Mouse (Mus musculus) thymus, adult 2 months (tissue): ENCODE measurements at regions not wholly inside any gene's neighbourhood (a gene's known extent, or its start where the extent isn't known, plus 50 kb on each side); places are given as distances from the start of the nearest gene placed in this dataset.

Experiments
- DNase-seq: peaks from one replicate; pipeline ENCODE4 v3.0.0; 2021
- H3K27ac ChIP-seq: fragments of 200-500 bp; 2 replicates; pipeline ENCODE4 v1.5.1; 2012; ENCODE audit warnings: low read length, control low read depth; ENCODE audit not compliant: control insufficient read depth, insufficient read depth
- H3K27me3 ChIP-seq: fragments of 200-500 bp; 2 replicates; pipeline ENCODE4 v1.6.1; 2012; ENCODE audit warnings: mild to moderate bottlenecking, low read length, moderate library complexity, mixed read lengths; ENCODE audit not compliant: control insufficient read depth, insufficient read depth
- H3K36me3 ChIP-seq: fragments of 200-500 bp; 2 replicates; pipeline ENCODE4 v1.6.1; 2012; ENCODE audit warnings: mild to moderate bottlenecking, low read length, moderate library complexity; ENCODE audit not compliant: control insufficient read depth, insufficient read depth
- H3K4me1 ChIP-seq: fragments of 200-500 bp; replicated peaks from 2 replicates; pipeline ENCODE4 v1.6.1; 2012; ENCODE audit warnings: low read length; ENCODE audit not compliant: control insufficient read depth, insufficient read depth
- H3K4me3 ChIP-seq: fragments of 200-500 bp; 2 replicates; pipeline ENCODE4 v1.5.1; 2012; ENCODE audit warnings: mild to moderate bottlenecking, low read length, control low read depth, moderate library complexity; ENCODE audit not compliant: control insufficient read depth, insufficient read depth
- CTCF ChIP-seq: fragments of 200-500 bp; IDR thresholded peaks from 2 replicates; pipeline ENCODE4 v1.5.1; 2012; ENCODE audit warnings: mild to moderate bottlenecking, control low read depth, low read length, moderate library complexity, borderline replicate concordance; ENCODE audit not compliant: control insufficient read depth, poor library complexity, insufficient read depth; ENCODE audit errors: extremely low read depth
- POLR2A ChIP-seq: fragments of 200-500 bp; IDR thresholded peaks from 2 replicates; pipeline ENCODE4 v1.6.1; 2012; ENCODE audit warnings: mild to moderate bottlenecking, low read length, control low read depth, moderate library complexity; ENCODE audit not compliant: control insufficient read depth, poor library complexity, insufficient read depth; ENCODE audit errors: extremely low read depth
- WGBS: fragments of 180-500 bp; shearing (Covaris S2); methylation state at CpG from one replicate; pipeline ENCODE4 v1.1.7; 2018; 5-methylcytosine and 5-hydroxymethylcytosine counted together

DNA sequence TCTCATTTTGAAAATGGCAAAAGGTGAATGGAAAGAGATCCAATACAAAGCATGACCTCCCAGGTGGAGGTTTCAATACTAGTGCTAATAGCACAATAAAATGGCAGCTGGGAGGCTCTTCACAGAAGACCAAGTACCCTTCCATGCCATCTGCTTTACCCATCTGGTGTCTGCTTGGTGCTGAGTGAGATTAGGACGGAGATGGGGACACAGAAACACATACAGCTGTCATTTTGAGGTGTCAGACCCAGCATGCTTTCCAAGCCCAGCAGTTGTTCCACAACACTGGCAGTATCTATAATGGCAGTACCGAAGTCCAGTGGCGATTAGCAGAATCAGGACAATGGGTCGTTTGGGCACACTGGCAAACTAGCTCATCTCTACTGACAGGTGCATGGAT is 118.9 kb upstream of the 1700064H15Rik start:
- Histone ChIP-seq H3K4me3 (no peak overlapping the region), H3K27ac (no peak overlapping the region), H3K36me3 (no peaks in the 10 kb centered on the region), H3K4me1 (no peaks in the 10 kb centered on the region), H3K27me3 (no peaks in the 10 kb centered on the region)
- TF ChIP-seq POLR2A, result no peak
- no peak for TF ChIP-seq CTCF
- DNase-seq, result no peak
- 89% methylated on average over 4 of the region's 4 CpGs for WGBS

DNA sequence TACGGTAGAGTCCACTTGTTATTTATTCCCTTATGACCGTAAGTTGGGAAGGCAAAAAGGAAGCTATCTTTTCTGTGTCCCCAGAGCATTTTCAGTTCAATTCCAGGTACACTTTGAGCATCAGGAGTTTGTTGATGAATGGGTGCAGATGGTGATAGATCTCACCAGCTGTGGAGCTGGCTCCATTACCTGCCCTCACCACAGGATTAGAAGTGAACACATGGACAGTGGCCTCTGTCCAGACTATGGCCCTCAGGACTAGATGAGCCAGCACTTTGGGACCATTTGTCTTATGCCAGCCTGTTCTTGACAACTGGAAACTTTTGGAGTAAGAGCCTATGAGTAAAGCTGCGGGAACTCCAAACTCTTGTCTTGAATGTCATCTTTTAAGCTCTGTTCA is 123.5 kb upstream of the 1700064H15Rik start:
- no peak for DNase-seq
- no peaks in the 10 kb centered on the region for H3K36me3 ChIP-seq
- H3K4me3 ChIP-seq, result no peak overlapping the region
- H3K27ac ChIP-seq, result no peak overlapping the region
- no peaks in the 10 kb centered on the region for H3K4me1 ChIP-seq
- 93% methylated on average over 3 of the region's 3 CpGs for WGBS
- H3K27me3 ChIP-seq, result no peaks in the 10 kb centered on the region
- TF ChIP-seq CTCF (no peak), POLR2A (no peak)

DNA sequence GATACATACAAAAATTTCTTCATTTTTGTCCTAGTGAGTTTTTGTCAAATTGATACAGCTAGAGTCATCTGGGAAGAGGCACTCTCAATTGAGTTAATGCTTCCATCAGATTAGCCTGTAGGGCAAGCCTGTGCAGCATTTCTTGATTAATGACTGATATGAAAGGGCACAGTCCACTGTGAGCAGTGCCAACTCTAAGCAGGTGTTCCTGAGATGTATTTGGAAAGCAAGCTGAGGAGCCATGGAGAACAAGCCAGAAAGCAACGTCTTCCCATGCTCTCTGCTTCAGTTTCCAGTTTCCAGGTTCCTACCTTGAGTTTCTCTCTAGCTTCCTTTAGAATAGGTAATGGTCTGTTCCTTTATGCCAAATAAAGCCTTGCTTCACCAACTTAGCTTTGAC is 125.5 kb upstream of the 1700064H15Rik start:
- no peak for DNase-seq
- Histone ChIP-seq H3K4me1 (no peaks in the 10 kb centered on the region), H3K4me3 (no peak overlapping the region), H3K36me3 (no peaks in the 10 kb centered on the region), H3K27me3 (no peaks in the 10 kb centered on the region), H3K27ac (no peak overlapping the region)
- TF ChIP-seq CTCF, result no peak
- WGBS, result 73% methylated on average over 1 of the region's 1 CpGs

DNA sequence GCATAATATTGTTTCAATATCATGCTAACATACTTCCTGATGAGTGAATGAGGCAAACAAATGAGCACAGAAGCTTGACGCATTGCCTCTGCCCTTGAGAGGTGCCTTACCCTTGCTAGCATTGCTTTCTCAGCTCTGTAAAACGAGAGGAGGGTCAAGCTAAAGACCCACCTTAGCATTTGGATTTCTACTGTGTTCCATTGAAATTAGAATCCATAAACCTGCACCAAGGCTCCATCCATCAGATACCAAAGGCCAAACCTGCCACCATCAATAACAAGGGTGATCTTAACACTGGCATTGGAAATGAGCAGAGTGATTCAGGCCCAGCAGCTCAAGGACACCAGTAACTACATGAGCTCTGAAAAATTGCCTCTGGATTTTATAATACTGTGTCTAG is 126.2 kb upstream of the 1700064H15Rik start:
- Histone ChIP-seq H3K27ac (no peak overlapping the region), H3K4me3 (no peak overlapping the region), H3K4me1 (no peaks in the 10 kb centered on the region), H3K27me3 (no peaks in the 10 kb centered on the region), H3K36me3 (no peaks in the 10 kb centered on the region)
- DNase-seq, result no peak
- TF ChIP-seq CTCF (no peak), POLR2A (no peak)
- WGBS, result 80% methylated on average over 2 of the region's 2 CpGs

DNA sequence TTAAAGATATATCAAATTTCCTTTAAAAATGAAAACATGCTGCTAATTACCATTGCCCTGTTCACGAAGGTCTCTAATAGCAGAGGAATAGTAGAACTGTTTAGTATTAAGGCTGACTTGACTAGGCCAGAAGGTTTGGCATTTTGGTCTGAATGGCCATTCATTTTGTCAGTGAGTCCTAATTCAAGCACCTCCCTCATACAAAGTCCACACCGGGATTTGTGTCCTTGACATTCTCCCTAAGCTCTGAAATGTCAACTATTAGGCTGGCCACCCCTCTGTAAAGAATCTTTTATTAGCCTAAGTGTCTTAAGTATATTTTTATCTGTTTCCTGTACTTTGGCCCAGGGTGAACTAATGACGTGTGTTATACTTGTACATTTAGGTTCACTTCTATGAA is 126.7 kb upstream of the 1700064H15Rik start:
- Histone ChIP-seq H3K4me1 (no peaks in the 10 kb centered on the region), H3K27me3 (no peaks in the 10 kb centered on the region), H3K36me3 (no peaks in the 10 kb centered on the region), H3K27ac (no peak overlapping the region), H3K4me3 (no peak overlapping the region)
- no peak for DNase-seq
- WGBS, result 91% methylated on average over 3 of the region's 3 CpGs
- TF ChIP-seq POLR2A (no peak), CTCF (no peak)

DNA sequence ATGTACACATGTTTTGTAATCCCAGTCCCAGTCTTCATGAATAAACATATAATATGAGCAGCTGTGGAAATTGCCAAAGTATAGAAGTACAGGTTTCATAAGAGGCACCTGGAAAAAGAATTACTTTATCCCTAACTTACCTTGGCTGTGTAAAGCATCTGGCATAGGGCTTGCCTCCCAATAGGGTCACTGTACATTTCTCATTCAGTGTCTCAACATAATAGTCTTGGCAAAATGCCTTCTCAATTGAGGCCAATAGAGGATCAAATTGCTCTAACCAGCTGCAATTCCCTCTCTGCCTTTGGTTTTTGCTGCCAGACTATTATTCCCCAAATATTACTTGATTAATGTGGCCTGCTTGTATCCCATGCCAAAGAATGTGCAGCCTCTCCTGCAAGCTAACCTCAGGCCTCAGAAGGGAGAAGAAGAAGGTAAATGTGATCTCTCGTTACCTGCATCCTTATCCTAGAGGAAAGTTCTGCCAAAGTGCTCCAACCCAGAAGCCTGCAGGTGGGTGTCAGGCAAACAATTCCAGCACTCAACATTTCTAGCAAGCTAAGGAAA is 158.2 kb upstream of the Cp start:
- no peak for TF ChIP-seq CTCF
- TF ChIP-seq POLR2A, result no peak

DNA sequence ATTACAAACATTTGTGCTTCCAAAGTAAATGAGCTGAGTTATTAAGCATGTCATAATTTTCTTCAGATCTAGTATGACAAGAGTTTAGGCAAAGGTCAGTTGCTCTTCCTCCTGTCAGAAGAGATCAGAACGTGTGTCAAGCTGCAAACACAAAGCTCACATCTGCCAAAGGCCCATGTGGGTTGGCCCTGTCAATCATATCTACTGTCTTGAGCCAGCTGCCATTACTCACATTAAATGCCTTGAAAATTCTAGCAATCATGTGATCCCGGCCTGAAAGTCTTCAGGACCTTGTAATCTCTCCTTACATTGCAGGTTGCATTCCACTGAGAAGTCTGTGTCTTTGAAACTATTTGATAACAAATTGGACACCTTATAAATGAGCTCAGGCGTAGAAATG is 146.8 kb upstream of the Cp start:
- no peaks in the 10 kb centered on the region for H3K36me3 ChIP-seq
- no peak overlapping the region for H3K4me3 ChIP-seq
- H3K27me3 ChIP-seq, result no peaks in the 10 kb centered on the region
- DNase-seq, result no peak
- H3K4me1 ChIP-seq, result no peaks in the 10 kb centered on the region
- H3K27ac ChIP-seq, result no peak overlapping the region
- 75% methylated on average over 3 of the region's 3 CpGs for WGBS
- TF ChIP-seq CTCF (no peak), POLR2A (no peak)

More for the DNA sequence above, 158.2 kb upstream of the Cp start:
- H3K4me1 ChIP-seq, result no peaks in the 10 kb centered on the region
- H3K36me3 ChIP-seq, result no peaks in the 10 kb centered on the region
- no peaks in the 10 kb centered on the region for H3K27me3 ChIP-seq
- no peak overlapping the region for H3K27ac ChIP-seq
- no peak overlapping the region for H3K4me3 ChIP-seq
- WGBS, result 80% methylated on average over 1 of the region's 1 CpGs
- no peak for DNase-seq
